Mouse (Mus musculus): ENCODE measurements at regions not wholly inside any gene's neighbourhood (a gene's known extent, or its start where the extent isn't known, plus 50 kb on each side); places are given as distances from the start of the nearest gene placed in this dataset.

- Histone ChIP-seq H3K4me3 (ENCODE audit: insufficient read depth, poor library complexity, severe bottlenecking) (no peak overlapping the region), H3K27me3 (ENCODE audit: control insufficient read depth, insufficient read depth, insufficient read length) (peaks cover 78% of the 10 kb centered on the region)
- TF ChIP-seq MYOD1 (IDR thresholded peaks at IDR 0.05; ENCODE audit: control insufficient read depth, insufficient read length, low read depth), result no peak
Observed at GRCm38 (mm10) chr17:26357784-26358183, 56.8 kb upstream of the Neurl1b start.

GRCm38 (mm10) chr17:26360711-26361110 is 53.9 kb upstream of the Neurl1b start:
- TF ChIP-seq CTCF (IDR thresholded peaks at IDR 0.05; ENCODE audit: control insufficient read depth, insufficient read depth, insufficient read length) (no peak), FOSL1 (IDR thresholded peaks at IDR 0.05; ENCODE audit: insufficient read depth, low read length, poor library complexity, severe bottlenecking) (no peak), CEBPB (IDR thresholded peaks at IDR 0.05; ENCODE audit: low read depth) (no peak), USF1 (IDR thresholded peaks at IDR 0.05; ENCODE audit: low read depth) (no peak), MAX (IDR thresholded peaks at IDR 0.05) (no peak), MYOG (IDR thresholded peaks at IDR 0.05; ENCODE audit: control insufficient read depth, extremely low read depth, insufficient read length) (no peak), MYOD1 (IDR thresholded peaks at IDR 0.05; ENCODE audit: control insufficient read depth, insufficient read length, low read depth) (no peak)
- no peaks in the 10 kb centered on the region for H3K36me3 ChIP-seq (ENCODE audit: control insufficient read depth, insufficient read depth)
- H3ac ChIP-seq (ENCODE audit: control insufficient read depth, insufficient read length, low read depth), result no peak overlapping the region
- no peaks in the 10 kb centered on the region for H3K79me3 ChIP-seq (ENCODE audit: low read depth)
- peaks cover 74% of the 10 kb centered on the region for H3K27me3 ChIP-seq (ENCODE audit: control insufficient read depth, insufficient read depth, insufficient read length)
- H3K4me3 ChIP-seq (ENCODE audit: insufficient read depth, poor library complexity, severe bottlenecking), result no peak overlapping the region
- H3K79me2 ChIP-seq (ENCODE audit: control insufficient read depth, insufficient read depth), result no peaks in the 10 kb centered on the region

More at GRCm38 (mm10) chr17:26357784-26358183, 56.8 kb upstream of the Neurl1b start:
- Histone ChIP-seq H3K36me3 (ENCODE audit: control insufficient read depth, insufficient read depth) (no peaks in the 10 kb centered on the region), H3K79me2 (ENCODE audit: control insufficient read depth, insufficient read depth) (no peaks in the 10 kb centered on the region), H3ac (ENCODE audit: control insufficient read depth, insufficient read length, low read depth) (no peak overlapping the region), H3K79me3 (ENCODE audit: low read depth) (no peaks in the 10 kb centered on the region)

- no peaks in the 10 kb centered on the region for H3K79me3 ChIP-seq (ENCODE audit: low read depth)
- H3K27me3 ChIP-seq (ENCODE audit: control insufficient read depth, insufficient read depth, insufficient read length), result peaks cover 74% of the 10 kb centered on the region
- no peaks in the 10 kb centered on the region for H3K79me2 ChIP-seq (ENCODE audit: control insufficient read depth, insufficient read depth)
- no peaks in the 10 kb centered on the region for H3K36me3 ChIP-seq (ENCODE audit: control insufficient read depth, insufficient read depth)
- H3K4me3 ChIP-seq (ENCODE audit: insufficient read depth, poor library complexity, severe bottlenecking), result no peak overlapping the region
- no peak overlapping the region for H3ac ChIP-seq (ENCODE audit: control insufficient read depth, insufficient read length, low read depth)
- TF ChIP-seq CEBPB (IDR thresholded peaks at IDR 0.05; ENCODE audit: low read depth), result no peak
- no peak for TF ChIP-seq MYOD1 (IDR thresholded peaks at IDR 0.05; ENCODE audit: control insufficient read depth, insufficient read length, low read depth)
- TF ChIP-seq USF1 (IDR thresholded peaks at IDR 0.05; ENCODE audit: low read depth), result no peak
- TF ChIP-seq MAX (IDR thresholded peaks at IDR 0.05), result no peak
- no peak for TF ChIP-seq CTCF (IDR thresholded peaks at IDR 0.05; ENCODE audit: control insufficient read depth, insufficient read depth, insufficient read length)
- no peak for TF ChIP-seq MYOG (IDR thresholded peaks at IDR 0.05; ENCODE audit: control insufficient read depth, extremely low read depth, insufficient read length)
- TF ChIP-seq FOSL1 (IDR thresholded peaks at IDR 0.05; ENCODE audit: insufficient read depth, low read length, poor library complexity, severe bottlenecking), result no peak
Observed at GRCm38 (mm10) chr17:26361420-26361819, 53.2 kb upstream of the Neurl1b start.

- Histone ChIP-seq H3K4me3 (ENCODE audit: insufficient read depth, poor library complexity, severe bottlenecking) (no peak overlapping the region), H3K27me3 (ENCODE audit: control insufficient read depth, insufficient read depth, insufficient read length) (peaks cover 75% of the 10 kb centered on the region), H3ac (ENCODE audit: control insufficient read depth, insufficient read length, low read depth) (no peak overlapping the region), H3K79me3 (ENCODE audit: low read depth) (no peaks in the 10 kb centered on the region), H3K79me2 (ENCODE audit: control insufficient read depth, insufficient read depth) (no peaks in the 10 kb centered on the region), H3K36me3 (ENCODE audit: control insufficient read depth, insufficient read depth) (no peaks in the 10 kb centered on the region)
- TF ChIP-seq USF1 (IDR thresholded peaks at IDR 0.05; ENCODE audit: low read depth) (no peak), FOSL1 (IDR thresholded peaks at IDR 0.05; ENCODE audit: insufficient read depth, low read length, poor library complexity, severe bottlenecking) (no peak), CTCF (IDR thresholded peaks at IDR 0.05; ENCODE audit: control insufficient read depth, insufficient read depth, insufficient read length) (no peak)
Observed at GRCm38 (mm10) chr17:26361992-26362391, 52.6 kb upstream of the Neurl1b start.

- TF ChIP-seq MAX (IDR thresholded peaks at IDR 0.05), result no peak
- no peak for TF ChIP-seq MYOD1 (IDR thresholded peaks at IDR 0.05; ENCODE audit: control insufficient read depth, insufficient read length, low read depth)
- no peak for TF ChIP-seq FOSL1 (IDR thresholded peaks at IDR 0.05; ENCODE audit: insufficient read depth, low read length, poor library complexity, severe bottlenecking)
- TF ChIP-seq CEBPB (IDR thresholded peaks at IDR 0.05; ENCODE audit: low read depth), result no peak
- TF ChIP-seq CTCF (IDR thresholded peaks at IDR 0.05; ENCODE audit: control insufficient read depth, insufficient read depth, insufficient read length), result no peak
- no peak for TF ChIP-seq MYOG (IDR thresholded peaks at IDR 0.05; ENCODE audit: control insufficient read depth, extremely low read depth, insufficient read length)
- TF ChIP-seq USF1 (IDR thresholded peaks at IDR 0.05; ENCODE audit: low read depth), result no peak
- no peak overlapping the region for H3K4me3 ChIP-seq (ENCODE audit: insufficient read depth, poor library complexity, severe bottlenecking)
- no peaks in the 10 kb centered on the region for H3K79me2 ChIP-seq (ENCODE audit: control insufficient read depth, insufficient read depth)
- H3K79me3 ChIP-seq (ENCODE audit: low read depth), result no peaks in the 10 kb centered on the region
- peaks cover 76% of the 10 kb centered on the region for H3K27me3 ChIP-seq (ENCODE audit: control insufficient read depth, insufficient read depth, insufficient read length)
- no peaks in the 10 kb centered on the region for H3K36me3 ChIP-seq (ENCODE audit: control insufficient read depth, insufficient read depth)
- no peak overlapping the region for H3ac ChIP-seq (ENCODE audit: control insufficient read depth, insufficient read length, low read depth)
Observed at GRCm38 (mm10) chr17:26362586-26363361, 51.9 kb upstream of the Neurl1b start.
